Mouse (Mus musculus): Measurements from ENCODE around the gene Rasl10b. TPM values are rescaled to one million over a fixed set of nuclear protein-coding genes. Genes with fewer than 3 reads are reported as not detected.

The Rasl10b gene
- polyA plus RNA-seq, 1 experiment from 2014 or later = 0.02 TPM

DNA sequence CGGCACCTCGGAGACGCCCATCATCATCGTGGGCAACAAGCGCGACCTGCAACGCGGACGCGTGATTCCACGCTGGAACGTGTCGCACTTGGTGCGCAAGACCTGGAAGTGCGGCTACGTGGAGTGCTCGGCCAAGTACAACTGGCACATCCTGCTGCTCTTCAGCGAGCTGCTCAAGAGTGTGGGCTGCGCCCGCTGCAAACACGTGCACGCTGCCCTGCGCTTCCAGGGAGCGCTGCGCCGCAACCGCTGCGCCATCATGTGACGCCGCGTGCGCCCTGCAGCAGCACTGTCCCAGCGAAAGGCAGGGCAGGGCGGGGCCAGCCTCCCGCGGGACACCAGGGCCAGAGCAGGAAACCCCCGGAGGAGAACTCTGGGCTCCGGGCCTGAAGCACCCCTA is 9.6 kb downstream of the Rasl10b start:
- 8% methylated on average over 38 of the region's 38 CpGs for WGBS (ENCODE audit: insufficient replicate concordance)
- no peak for ATAC-seq (ENCODE audit: low read depth)
- no peak overlapping the region for H3K4me3 ChIP-seq (ENCODE audit: low read depth, low read length)

GRCm38 (mm10) chr11:83420338-83420737 is 11.4 kb downstream of the Rasl10b start:
- no peaks in the 10 kb centered on the region for H3K4me1 ChIP-seq (ENCODE audit: control insufficient read depth, low read depth, low read length)
- H3K4me3 ChIP-seq (ENCODE audit: low read depth, low read length) = no peak overlapping the region
- no peak for ATAC-seq (ENCODE audit: low read depth)
- WGBS (ENCODE audit: insufficient replicate concordance) = 32% methylated on average over 4 of the region's 4 CpGs
- H3K27me3 ChIP-seq (ENCODE audit: control insufficient read depth, insufficient read depth, low read depth, low read length) = peaks cover 31% of the 10 kb centered on the region
- no peaks in the 10 kb centered on the region for H3K9me3 ChIP-seq (replicated peaks; ENCODE audit: control insufficient read depth, low read length)
- no peaks in the 10 kb centered on the region for H3K36me3 ChIP-seq (ENCODE audit: control insufficient read depth, insufficient read depth)
- no peak overlapping the region for H3K9ac ChIP-seq (ENCODE audit: low read depth, low read length)
- H3K27ac ChIP-seq (ENCODE audit: low read length) = no peak overlapping the region
- H3K4me2 ChIP-seq (ENCODE audit: low read depth, low read length) = no peak overlapping the region

More for the DNA sequence above, 9.6 kb downstream of the Rasl10b start:
- Histone ChIP-seq H3K9ac (ENCODE audit: low read depth, low read length) (no peak overlapping the region), H3K27me3 (ENCODE audit: control insufficient read depth, insufficient read depth, low read depth, low read length) (peaks cover 31% of the 10 kb centered on the region), H3K4me1 (ENCODE audit: control insufficient read depth, low read depth, low read length) (no peaks in the 10 kb centered on the region), H3K27ac (ENCODE audit: low read length) (no peak overlapping the region), H3K4me2 (ENCODE audit: low read depth, low read length) (no peak overlapping the region), H3K36me3 (ENCODE audit: control insufficient read depth, insufficient read depth) (no peaks in the 10 kb centered on the region), H3K9me3 (replicated peaks; ENCODE audit: control insufficient read depth, low read length) (no peaks in the 10 kb centered on the region)

- H3K27me3 ChIP-seq (ENCODE audit: control insufficient read depth, insufficient read depth, low read depth, low read length) = peaks cover 31% of the 10 kb centered on the region
- WGBS (ENCODE audit: insufficient replicate concordance) = under 1% methylated on average over 9 of the region's 9 CpGs
Observed at GRCm38 (mm10) chr11:83421305-83421704, 12.4 kb downstream of the Rasl10b start.

DNA sequence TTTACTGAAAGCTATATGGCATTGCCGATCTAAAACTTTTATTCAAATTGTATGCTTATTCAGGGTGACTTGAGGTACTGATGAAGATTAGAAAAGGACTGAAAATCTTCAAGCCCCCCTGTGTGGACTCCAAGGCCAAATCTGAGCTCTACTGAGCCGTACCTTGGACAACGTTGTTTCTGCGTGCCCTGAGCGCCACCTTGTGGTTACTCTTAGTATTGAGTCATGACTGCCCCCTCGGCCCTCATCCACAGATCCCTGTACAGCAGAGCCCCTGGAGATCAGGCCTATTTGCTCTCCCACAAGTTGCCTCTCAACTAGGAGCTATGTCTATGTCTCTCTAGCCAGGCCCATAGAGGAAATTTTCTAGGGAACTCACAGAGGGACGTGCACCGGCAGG is 15.7 kb downstream of the Rasl10b start:
- no peaks in the 10 kb centered on the region for H3K9me3 ChIP-seq (replicated peaks; ENCODE audit: control insufficient read depth, low read length)
- no peak; the same call in 1 of the 2 replicates for ATAC-seq (ENCODE audit: low read depth)
- H3K9ac ChIP-seq (ENCODE audit: low read depth, low read length) = no peak overlapping the region
- H3K36me3 ChIP-seq (ENCODE audit: control insufficient read depth, insufficient read depth) = no peaks in the 10 kb centered on the region
- no peaks in the 10 kb centered on the region; the same call in 1 of the 2 replicates for H3K4me1 ChIP-seq (ENCODE audit: control insufficient read depth, low read depth, low read length)
- WGBS (ENCODE audit: insufficient replicate concordance) = 4% methylated on average over 8 of the region's 8 CpGs
- H3K4me2 ChIP-seq (ENCODE audit: low read depth, low read length) = no peak overlapping the region
- no peak overlapping the region for H3K4me3 ChIP-seq (ENCODE audit: low read depth, low read length)
- H3K27ac ChIP-seq (ENCODE audit: low read length) = no peak overlapping the region
- H3K27me3 ChIP-seq (ENCODE audit: control insufficient read depth, insufficient read depth, low read depth, low read length) = peaks cover 27% of the 10 kb centered on the region

More at GRCm38 (mm10) chr11:83421305-83421704, 12.4 kb downstream of the Rasl10b start:
- Histone ChIP-seq H3K27ac (ENCODE audit: low read length) (no peak overlapping the region), H3K36me3 (ENCODE audit: control insufficient read depth, insufficient read depth) (no peaks in the 10 kb centered on the region), H3K9ac (ENCODE audit: low read depth, low read length) (no peak overlapping the region), H3K4me1 (ENCODE audit: control insufficient read depth, low read depth, low read length) (no peaks in the 10 kb centered on the region), H3K4me3 (ENCODE audit: low read depth, low read length) (no peak overlapping the region), H3K4me2 (ENCODE audit: low read depth, low read length) (no peak overlapping the region), H3K9me3 (replicated peaks; ENCODE audit: control insufficient read depth, low read length) (no peaks in the 10 kb centered on the region)
- ATAC-seq (ENCODE audit: low read depth) = no peak

DNA sequence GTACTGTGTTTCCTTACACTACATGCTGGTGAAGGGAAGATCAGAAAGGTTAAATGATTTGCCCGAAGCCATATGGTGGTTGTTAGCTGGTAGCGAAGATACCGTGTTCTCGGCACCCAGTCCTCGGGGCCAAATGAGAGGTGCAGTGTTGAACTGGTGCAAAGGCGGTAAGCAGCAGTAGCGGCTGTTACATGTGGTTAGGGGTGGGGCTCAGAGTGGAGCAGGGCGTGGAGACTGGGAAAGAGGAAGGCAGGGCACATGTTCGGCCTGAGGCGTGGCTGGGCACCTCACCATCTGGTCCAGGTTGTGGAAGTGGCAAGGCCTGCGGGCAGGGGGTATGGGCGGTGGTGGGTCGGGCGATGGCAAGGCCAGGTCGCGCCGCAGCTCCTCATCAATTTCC is 18.0 kb downstream of the Rasl10b start:
- Histone ChIP-seq H3K4me2 (ENCODE audit: low read depth, low read length) (no peak overlapping the region; the same call in 1 of the 2 replicates), H3K27me3 (ENCODE audit: control insufficient read depth, insufficient read depth, low read depth, low read length) (peaks cover 20% of the 10 kb centered on the region), H3K9ac (ENCODE audit: low read depth, low read length) (no peak overlapping the region), H3K4me3 (ENCODE audit: low read depth, low read length) (no peak overlapping the region), H3K27ac (ENCODE audit: low read length) (no peak overlapping the region), H3K36me3 (ENCODE audit: control insufficient read depth, insufficient read depth) (no peaks in the 10 kb centered on the region), H3K9me3 (replicated peaks; ENCODE audit: control insufficient read depth, low read length) (no peaks in the 10 kb centered on the region), H3K4me1 (ENCODE audit: control insufficient read depth, low read depth, low read length) (no peaks in the 10 kb centered on the region; the same call in 1 of the 2 replicates)
- peak; percentile 37; the same call in 1 of the 2 replicates for ATAC-seq (ENCODE audit: low read depth)
- WGBS (ENCODE audit: insufficient replicate concordance) = 8% methylated on average over 17 of the region's 17 CpGs

- Histone ChIP-seq H3K36me3 (ENCODE audit: control insufficient read depth, insufficient read depth) (no peaks in the 10 kb centered on the region), H3K9ac (ENCODE audit: low read depth, low read length) (no peak within 1 kb of the TSS), H3K27ac (ENCODE audit: low read length) (no peak within 1 kb of the TSS), H3K9me3 (replicated peaks; ENCODE audit: control insufficient read depth, low read length) (no peaks in the 10 kb centered on the region), H3K4me2 (ENCODE audit: low read depth, low read length) (no peak within 1 kb of the TSS), H3K4me3 (ENCODE audit: low read depth, low read length) (no peak within 1 kb of the TSS), H3K27me3 (ENCODE audit: control insufficient read depth, insufficient read depth, low read depth, low read length) (peaks cover 20% of the 10 kb centered on the region), H3K4me1 (ENCODE audit: control insufficient read depth, low read depth, low read length) (no peaks in the 10 kb centered on the region; the same call in 1 of the 2 replicates)
- WGBS (ENCODE audit: insufficient replicate concordance) = 55% methylated on average over 5 of the region's 5 CpGs
- no peak for ATAC-seq (ENCODE audit: low read depth)
Observed at GRCm38 (mm10) chr11:83429355-83429754, 20.4 kb downstream of the Rasl10b start, which contains the start of gene Gas2l2. Gene Gas2l2, minus strand, starts transcription at chr11:83429455.

DNA sequence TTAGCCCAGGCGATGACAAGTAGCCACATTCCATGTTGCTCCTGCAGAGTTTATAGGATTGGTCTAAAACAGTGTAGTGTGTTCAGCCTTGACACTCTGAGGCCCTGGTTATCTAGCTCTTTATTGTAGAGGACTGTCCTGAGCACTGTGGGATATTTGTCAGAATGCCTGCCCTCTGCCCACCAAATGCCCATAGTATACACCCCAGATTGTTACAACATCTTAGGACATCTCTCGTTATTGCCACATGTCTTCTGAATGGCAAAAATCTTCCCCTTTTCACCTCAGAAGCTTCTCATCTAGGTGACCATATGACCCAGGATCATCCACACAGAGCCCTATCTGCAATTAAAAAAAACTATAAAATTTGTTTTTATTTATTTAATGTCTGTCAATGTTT is 23.6 kb downstream of the Rasl10b start:
- Histone ChIP-seq H3K9ac (ENCODE audit: low read depth, low read length) (no peak overlapping the region), H3K36me3 (ENCODE audit: control insufficient read depth, insufficient read depth) (no peaks in the 10 kb centered on the region), H3K27me3 (ENCODE audit: control insufficient read depth, insufficient read depth, low read depth, low read length) (peaks cover 9% of the 10 kb centered on the region), H3K4me1 (ENCODE audit: control insufficient read depth, low read depth, low read length) (no peaks in the 10 kb centered on the region), H3K4me2 (ENCODE audit: low read depth, low read length) (no peak overlapping the region), H3K9me3 (replicated peaks; ENCODE audit: control insufficient read depth, low read length) (no peaks in the 10 kb centered on the region), H3K4me3 (ENCODE audit: low read depth, low read length) (no peak overlapping the region), H3K27ac (ENCODE audit: low read length) (no peak overlapping the region)
- WGBS (ENCODE audit: insufficient replicate concordance) = 58% methylated on average over 2 of the region's 2 CpGs
- no peak for ATAC-seq (ENCODE audit: low read depth)

- 52% methylated on average over 1 of the region's 1 CpGs for WGBS (ENCODE audit: insufficient replicate concordance)
- no peaks in the 10 kb centered on the region for H3K9me3 ChIP-seq (replicated peaks; ENCODE audit: control insufficient read depth, low read length)
- no peak within 1 kb of the TSS for H3K4me3 ChIP-seq (ENCODE audit: low read depth, low read length)
- peaks cover 16% of the 10 kb centered on the region for H3K27me3 ChIP-seq (ENCODE audit: control insufficient read depth, insufficient read depth, low read depth, low read length)
- H3K36me3 ChIP-seq (ENCODE audit: control insufficient read depth, insufficient read depth) = no peaks in the 10 kb centered on the region
- no peak within 1 kb of the TSS for H3K9ac ChIP-seq (ENCODE audit: low read depth, low read length)
- ATAC-seq (ENCODE audit: low read depth) = no peak
- no peak within 1 kb of the TSS for H3K4me2 ChIP-seq (ENCODE audit: low read depth, low read length)
- no peak within 1 kb of the TSS for H3K27ac ChIP-seq (ENCODE audit: low read length)
- H3K4me1 ChIP-seq (ENCODE audit: control insufficient read depth, low read depth, low read length) = peaks cover 9% of the 10 kb centered on the region
Observed at GRCm38 (mm10) chr11:83437377-83437776, 28.4 kb downstream of the Rasl10b start, which contains the start of gene 1700020L24Rik. Gene 1700020L24Rik, plus strand, starts transcription at chr11:83437677.

DNA sequence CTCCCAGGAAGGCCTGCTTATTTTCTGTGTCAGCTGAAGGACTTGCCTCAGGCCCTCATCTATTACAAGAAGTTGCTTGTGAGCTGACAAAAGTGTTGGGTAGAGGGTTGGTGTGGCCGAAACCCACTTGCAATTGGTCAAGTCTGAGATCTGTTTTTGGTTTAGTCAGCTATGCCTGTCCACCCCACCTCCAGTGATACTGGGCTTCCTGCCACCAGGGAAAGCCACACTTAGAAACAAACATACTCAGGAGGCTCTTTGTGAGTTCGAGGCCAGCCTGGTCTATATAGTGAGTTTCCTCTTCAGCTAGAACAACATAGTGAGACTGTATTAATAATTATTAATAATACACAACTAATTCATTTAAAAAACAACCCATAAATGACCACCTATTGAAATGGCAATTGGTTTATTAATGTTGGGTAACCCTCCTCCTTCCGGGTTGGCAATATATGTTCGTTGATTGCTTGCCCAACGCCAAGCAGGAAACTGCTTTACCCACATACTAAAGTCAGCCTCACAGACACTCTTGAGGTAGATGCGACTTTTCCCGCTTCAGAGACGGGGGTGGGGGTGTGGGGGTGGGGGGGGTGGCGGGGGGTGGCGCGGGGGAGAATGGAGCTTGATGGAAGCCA is 30.6 kb downstream of the Rasl10b start:
- ATAC-seq (ENCODE audit: low read depth) = no peak
- 17% methylated on average over 11 of the region's 11 CpGs for WGBS (ENCODE audit: insufficient replicate concordance)
- no peaks in the 10 kb centered on the region for H3K36me3 ChIP-seq (ENCODE audit: control insufficient read depth, insufficient read depth)
- H3K9me3 ChIP-seq (replicated peaks; ENCODE audit: control insufficient read depth, low read length) = no peaks in the 10 kb centered on the region
- peak overlapping the region; percentile 97 for H3K4me2 ChIP-seq (ENCODE audit: low read depth, low read length)
- H3K27ac ChIP-seq (ENCODE audit: low read length) = no peak overlapping the region
- peaks cover 13% of the 10 kb centered on the region for H3K4me1 ChIP-seq (ENCODE audit: control insufficient read depth, low read depth, low read length)
- no peak overlapping the region for H3K9ac ChIP-seq (ENCODE audit: low read depth, low read length)
- H3K27me3 ChIP-seq (ENCODE audit: control insufficient read depth, insufficient read depth, low read depth, low read length) = peaks cover 37% of the 10 kb centered on the region
- H3K4me3 ChIP-seq (ENCODE audit: low read depth, low read length) = peak overlapping the region; percentile 75

Data from liver, embryonic 16.5 days (tissue).